Mouse (Mus musculus): ENCODE data around the gene Rhbdl1. TPM values are rescaled to one million over a fixed set of nuclear protein-coding genes. Genes with fewer than 3 reads are reported as not detected.

Gene Rhbdl1
- polyA plus RNA-seq, 1 experiment from 2014 or later = 67.6 TPM

- under 1% methylated on average over 37 of the region's 37 CpGs for WGBS
- H3K4me2 ChIP-seq (ENCODE audit: low read depth, low read length) = peak overlapping the region; percentile 69
Measured at GRCm38 (mm10) chr17:25796211-25796771, 40.8 kb downstream of the Rhbdl1 start.

DNA sequence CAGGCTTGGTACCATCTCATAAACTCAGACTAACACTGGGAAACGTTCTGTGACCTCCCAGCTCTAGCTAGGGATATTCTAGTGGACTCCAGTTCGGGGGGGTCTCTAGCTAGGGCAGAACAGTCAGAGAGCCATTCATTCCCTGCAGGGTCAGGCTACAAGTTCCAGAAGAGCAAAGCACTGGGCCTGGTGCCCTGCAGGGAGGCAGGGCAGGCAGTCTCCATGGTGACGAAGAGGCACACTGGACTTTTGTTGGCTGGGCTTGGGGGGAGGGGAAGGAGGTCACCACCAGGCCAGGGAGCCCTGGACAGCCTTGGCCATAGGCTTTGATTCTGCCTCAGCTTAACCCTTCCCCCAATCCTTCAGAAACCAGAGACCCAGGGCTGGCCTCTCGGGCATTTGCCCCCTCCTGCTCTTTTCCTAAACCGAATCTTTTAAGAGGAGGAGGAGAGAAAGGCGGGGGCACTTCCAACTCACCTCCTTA, 41.4 kb downstream of the Rhbdl1 start, which contains the start of gene AC134908.4:
Gene AC134908.4, minus strand, starts transcription at position 51 of the 484 bp plus-strand sequence.
- no peaks in the 10 kb centered on the region for H3K9me3 ChIP-seq (ENCODE audit: control insufficient read depth, low read length)
- H3K4me3 ChIP-seq (ENCODE audit: low read depth, low read length) = peak within 1 kb of the TSS; percentile 49
- no peaks in the 10 kb centered on the region for H3K36me3 ChIP-seq (ENCODE audit: control insufficient read depth, insufficient read depth, low read length)
- H3K4me1 ChIP-seq (ENCODE audit: control insufficient read depth, insufficient read depth, low read length) = peaks cover 32% of the 10 kb centered on the region
- H3K27me3 ChIP-seq (ENCODE audit: control insufficient read depth, insufficient read depth, low read length) = no peaks in the 10 kb centered on the region
- 8% methylated on average over 6 of the region's 6 CpGs for whole genome bisulfite sequencing
- H3K4me2 ChIP-seq (ENCODE audit: low read depth, low read length) = peak within 1 kb of the TSS; percentile 69
- H3K9ac ChIP-seq (replicated peaks; ENCODE audit: low read depth, low read length) = peak within 1 kb of the TSS; percentile 44
- peak; percentile 12; the same call in 1 of the 2 replicates for ATAC-seq (ENCODE audit: low read depth)
- H3K27ac ChIP-seq (ENCODE audit: low read depth, low read length) = peak within 1 kb of the TSS; percentile 57

More at GRCm38 (mm10) chr17:25796211-25796771, 40.8 kb downstream of the Rhbdl1 start:
- peak overlapping the region; percentile 44 for H3K9ac ChIP-seq (replicated peaks; ENCODE audit: low read depth, low read length)
- peaks cover 26% of the 10 kb centered on the region for H3K4me1 ChIP-seq (ENCODE audit: control insufficient read depth, insufficient read depth, low read length)
- H3K36me3 ChIP-seq (ENCODE audit: control insufficient read depth, insufficient read depth, low read length) = no peaks in the 10 kb centered on the region
- no peak for ATAC-seq (ENCODE audit: low read depth)
- no peaks in the 10 kb centered on the region for H3K27me3 ChIP-seq (ENCODE audit: control insufficient read depth, insufficient read depth, low read length)
- no peaks in the 10 kb centered on the region for H3K9me3 ChIP-seq (ENCODE audit: control insufficient read depth, low read length)
- peak overlapping the region; percentile 49 for H3K4me3 ChIP-seq (ENCODE audit: low read depth, low read length)
- H3K27ac ChIP-seq (ENCODE audit: low read depth, low read length) = peak overlapping the region; percentile 50

- Histone ChIP-seq H3K4me3 (ENCODE audit: low read depth, low read length) (peak overlapping the region; percentile 20), H3K27me3 (ENCODE audit: control insufficient read depth, insufficient read depth, low read length) (no peaks in the 10 kb centered on the region), H3K36me3 (ENCODE audit: control insufficient read depth, insufficient read depth, low read length) (no peaks in the 10 kb centered on the region), H3K27ac (ENCODE audit: low read depth, low read length) (peak overlapping the region; percentile 57), H3K4me1 (ENCODE audit: control insufficient read depth, insufficient read depth, low read length) (peaks cover 34% of the 10 kb centered on the region), H3K9me3 (ENCODE audit: control insufficient read depth, low read length) (no peaks in the 10 kb centered on the region), H3K4me2 (ENCODE audit: low read depth, low read length) (peak overlapping the region; percentile 69), H3K9ac (replicated peaks; ENCODE audit: low read depth, low read length) (0 out of 2 replicates have a peak overlapping the region, but pooled peaks have one; percentile 44)
- no peak for ATAC-seq (ENCODE audit: low read depth)
- 42% methylated on average over 17 of the region's 17 CpGs for WGBS
Measured at GRCm38 (mm10) chr17:25794998-25795397, 42.1 kb downstream of the Rhbdl1 start.

- WGBS = 17% methylated on average over 13 of the region's 13 CpGs
- Histone ChIP-seq H3K36me3 (ENCODE audit: control insufficient read depth, insufficient read depth, low read length) (no peaks in the 10 kb centered on the region; the same call in 1 of the 2 replicates), H3K27ac (ENCODE audit: low read depth, low read length) (peak overlapping the region; percentile 17; the same call in 1 of the 2 replicates), H3K9ac (replicated peaks; ENCODE audit: low read depth, low read length) (no peak overlapping the region), H3K4me1 (ENCODE audit: control insufficient read depth, insufficient read depth, low read length) (peaks cover 34% of the 10 kb centered on the region), H3K4me2 (ENCODE audit: low read depth, low read length) (peak overlapping the region; percentile 69; the same call in 1 of the 2 replicates), H3K4me3 (ENCODE audit: low read depth, low read length) (no peak overlapping the region), H3K9me3 (ENCODE audit: control insufficient read depth, low read length) (no peaks in the 10 kb centered on the region), H3K27me3 (ENCODE audit: control insufficient read depth, insufficient read depth, low read length) (no peaks in the 10 kb centered on the region)
- ATAC-seq (ENCODE audit: low read depth) = no peak
Measured at GRCm38 (mm10) chr17:25794197-25794596, 42.9 kb downstream of the Rhbdl1 start.

GRCm38 (mm10) chr17:25792615-25793014, 44.5 kb downstream of the Rhbdl1 start, which contains the start of gene Fam173a:
Gene Fam173a, minus strand, starts transcription at chr17:25792901.
- WGBS = 0% methylated on average over 14 of the region's 14 CpGs

DNA sequence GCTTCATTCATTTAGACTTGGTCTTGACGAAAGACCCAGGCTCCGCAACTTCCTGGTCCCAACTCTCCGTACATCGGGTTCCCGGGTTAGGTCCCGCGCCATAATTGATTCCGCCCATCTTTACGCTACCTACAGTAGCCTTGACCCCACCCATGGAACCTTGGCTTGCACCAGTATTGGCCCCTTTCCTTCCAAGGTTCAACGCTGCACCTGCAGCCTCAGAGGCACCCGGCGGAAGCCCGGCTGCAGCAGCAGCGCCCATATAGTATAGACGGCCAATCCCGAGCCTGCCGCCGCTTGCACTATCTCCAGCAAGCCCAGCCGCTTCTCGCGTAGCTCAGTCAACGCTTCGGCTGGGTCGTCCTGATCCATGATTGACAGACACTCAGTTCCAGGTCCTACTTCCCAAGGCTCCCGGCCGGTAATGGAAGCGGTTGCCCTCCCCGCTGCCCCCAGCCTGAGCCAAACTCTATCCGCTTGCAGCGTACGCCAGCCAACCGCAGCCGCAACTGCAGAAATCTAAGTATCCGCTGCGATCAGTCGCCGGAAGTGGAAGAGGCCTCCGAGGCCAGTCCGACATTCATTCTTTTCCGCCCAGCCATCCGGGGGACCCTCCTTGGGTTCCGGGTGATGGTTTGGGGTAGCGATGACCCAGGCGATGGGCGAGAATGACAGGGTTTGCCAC, 45.1 kb downstream of the Rhbdl1 start:
- Histone ChIP-seq H3K27ac (ENCODE audit: low read depth, low read length) (peak overlapping the region; percentile 91), H3K27me3 (ENCODE audit: control insufficient read depth, insufficient read depth, low read length) (no peaks in the 10 kb centered on the region), H3K4me3 (ENCODE audit: low read depth, low read length) (peak overlapping the region; percentile 75), H3K9ac (replicated peaks; ENCODE audit: low read depth, low read length) (peak overlapping the region; percentile 78), H3K36me3 (ENCODE audit: control insufficient read depth, insufficient read depth, low read length) (no peaks in the 10 kb centered on the region; the same call in 1 of the 2 replicates), H3K9me3 (ENCODE audit: control insufficient read depth, low read length) (no peaks in the 10 kb centered on the region), H3K4me1 (ENCODE audit: control insufficient read depth, insufficient read depth, low read length) (peaks cover 34% of the 10 kb centered on the region), H3K4me2 (ENCODE audit: low read depth, low read length) (peak overlapping the region; percentile 77)
- under 1% methylated on average over 45 of the region's 45 CpGs for WGBS
- ATAC-seq (ENCODE audit: low read depth) = peak; percentile 68

More at GRCm38 (mm10) chr17:25792615-25793014, 44.5 kb downstream of the Rhbdl1 start, which contains the start of gene Fam173a:
- no peaks in the 10 kb centered on the region; the same call in 1 of the 2 replicates for H3K36me3 ChIP-seq (ENCODE audit: control insufficient read depth, insufficient read depth, low read length)
- peak; percentile 52 for ATAC-seq (ENCODE audit: low read depth)
- peaks cover 34% of the 10 kb centered on the region for H3K4me1 ChIP-seq (ENCODE audit: control insufficient read depth, insufficient read depth, low read length)
- H3K4me2 ChIP-seq (ENCODE audit: low read depth, low read length) = peak within 1 kb of the TSS; percentile 77
- peak within 1 kb of the TSS; percentile 75 for H3K4me3 ChIP-seq (ENCODE audit: low read depth, low read length)
- H3K27ac ChIP-seq (ENCODE audit: low read depth, low read length) = peak within 1 kb of the TSS; percentile 91
- peak within 1 kb of the TSS; percentile 78 for H3K9ac ChIP-seq (replicated peaks; ENCODE audit: low read depth, low read length)
- H3K9me3 ChIP-seq (ENCODE audit: control insufficient read depth, low read length) = no peaks in the 10 kb centered on the region
- no peaks in the 10 kb centered on the region for H3K27me3 ChIP-seq (ENCODE audit: control insufficient read depth, insufficient read depth, low read length)

DNA sequence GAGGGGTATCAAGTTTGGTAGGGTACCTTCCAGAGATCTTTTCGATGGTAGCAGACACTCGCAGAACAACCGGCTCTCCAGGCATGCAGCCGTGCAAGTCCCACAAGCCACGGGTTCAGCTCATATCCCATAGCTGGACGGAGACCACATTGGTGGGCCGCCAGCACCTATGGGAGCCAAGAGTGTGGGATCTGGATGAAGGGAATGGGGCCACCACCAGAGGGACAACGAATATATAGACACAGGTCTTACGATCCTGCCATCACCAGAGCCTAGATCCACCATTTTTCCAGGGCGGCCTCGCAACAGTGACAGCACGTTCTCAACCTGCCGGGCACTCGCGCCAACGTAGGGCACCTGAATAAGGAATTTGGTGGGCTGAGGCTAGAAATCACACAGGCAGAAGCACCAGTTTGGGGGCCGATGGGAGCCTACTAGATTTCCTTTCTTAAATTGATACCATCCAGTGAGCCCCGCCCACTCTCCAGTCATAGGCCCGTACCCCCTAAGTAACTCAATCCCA, 45.7 kb downstream of the Rhbdl1 start:
- no peaks in the 10 kb centered on the region; the same call in 1 of the 2 replicates for H3K36me3 ChIP-seq (ENCODE audit: control insufficient read depth, insufficient read depth, low read length)
- peak overlapping the region; percentile 77 for H3K4me2 ChIP-seq (ENCODE audit: low read depth, low read length)
- H3K27ac ChIP-seq (ENCODE audit: low read depth, low read length) = peak overlapping the region; percentile 91
- 27% methylated on average over 19 of the region's 19 CpGs for WGBS
- peaks cover 28% of the 10 kb centered on the region for H3K4me1 ChIP-seq (ENCODE audit: control insufficient read depth, insufficient read depth, low read length)
- peak; percentile 0; the same call in 1 of the 2 replicates for ATAC-seq (ENCODE audit: low read depth)
- H3K27me3 ChIP-seq (ENCODE audit: control insufficient read depth, insufficient read depth, low read length) = no peaks in the 10 kb centered on the region
- peak overlapping the region; percentile 75 for H3K4me3 ChIP-seq (ENCODE audit: low read depth, low read length)
- no peaks in the 10 kb centered on the region for H3K9me3 ChIP-seq (ENCODE audit: control insufficient read depth, low read length)
- peak overlapping the region; percentile 78 for H3K9ac ChIP-seq (replicated peaks; ENCODE audit: low read depth, low read length)

DNA sequence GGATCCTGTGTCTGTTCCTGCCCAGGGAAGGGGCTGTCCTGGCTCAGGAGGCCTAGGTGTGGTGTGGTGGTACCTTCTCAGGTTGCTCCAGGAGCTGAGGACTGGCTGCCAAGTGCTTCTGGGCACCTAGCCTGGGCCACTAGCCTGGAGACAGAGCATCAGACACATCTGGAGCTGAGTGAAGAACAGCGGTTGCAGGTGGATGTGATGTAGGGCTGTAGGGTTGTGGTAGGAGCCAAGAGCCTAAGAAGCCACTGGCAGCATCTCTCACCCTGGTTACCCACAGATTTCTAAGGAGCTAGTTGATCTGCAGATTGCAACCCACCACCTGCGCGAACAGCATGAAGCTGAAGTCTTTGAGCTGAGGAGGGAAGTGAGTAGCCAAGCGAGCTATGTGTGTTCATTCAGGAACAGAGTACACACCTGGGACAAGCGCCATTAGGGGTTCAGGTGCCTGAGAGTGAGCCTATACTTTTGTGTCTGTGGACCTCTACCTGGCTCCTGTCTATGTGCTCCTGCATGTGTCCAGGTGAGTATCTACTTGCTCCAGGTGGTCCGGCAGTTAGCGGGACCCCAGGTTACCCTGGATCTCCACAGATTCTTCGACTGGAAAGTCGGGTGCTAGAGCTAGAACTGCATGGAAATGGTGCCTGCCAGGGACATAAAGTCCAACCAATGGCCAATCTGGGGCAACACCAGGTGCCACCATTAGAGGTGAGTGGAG, 50.2 kb downstream of the Rhbdl1 start:
- Histone ChIP-seq H3K36me3 (ENCODE audit: control insufficient read depth, insufficient read depth, low read length) (peaks cover 11% of the 10 kb centered on the region), H3K27ac (ENCODE audit: low read depth, low read length) (no peak overlapping the region), H3K4me3 (ENCODE audit: low read depth, low read length) (no peak overlapping the region), H3K9ac (replicated peaks; ENCODE audit: low read depth, low read length) (no peak overlapping the region), H3K4me2 (ENCODE audit: low read depth, low read length) (no peak overlapping the region), H3K27me3 (ENCODE audit: control insufficient read depth, insufficient read depth, low read length) (no peaks in the 10 kb centered on the region), H3K9me3 (ENCODE audit: control insufficient read depth, low read length) (no peaks in the 10 kb centered on the region), H3K4me1 (ENCODE audit: control insufficient read depth, insufficient read depth, low read length) (peaks cover 26% of the 10 kb centered on the region)
- no peak for ATAC-seq (ENCODE audit: low read depth)
- WGBS = 95% methylated on average over 9 of the region's 9 CpGs
